Mouse (Mus musculus) lung, embryonic 15.5 days (tissue): Measurements from ENCODE around the gene Sppl3. TPM values are rescaled to one million over a fixed set of nuclear protein-coding genes. Genes with fewer than 3 reads are reported as not detected.

Experiments
- ATAC-seq: fragments of 200-750 bp; cut with Nextera tagmentation; 2 replicates; pipeline ENCODE4 v1.8.0; 2017; ENCODE audit warnings: moderate number of reproducible peaks, borderline replicate concordance; ENCODE audit not compliant: low FRiP score, low TSS enrichment; ENCODE audit errors: extremely low read depth
- H3K27ac ChIP-seq: fragments of 300-500 bp; sonication (generic); 2 replicates; pipeline ENCODE4 v1.5.1; 2015; ENCODE audit warnings: moderate library complexity, mild to moderate bottlenecking, inconsistent platforms
- H3K27me3 ChIP-seq: fragments of 300-500 bp; sonication (generic); 2 replicates; pipeline ENCODE4 v1.6.1; 2015; ENCODE audit warnings: inconsistent platforms
- H3K36me3 ChIP-seq: fragments of 300-500 bp; sonication (generic); 2 replicates; pipeline ENCODE4 v1.6.1; 2015; ENCODE audit warnings: inconsistent platforms
- H3K4me1 ChIP-seq: fragments of 300-500 bp; sonication (generic); 2 replicates; pipeline ENCODE4 v1.6.1; 2015; ENCODE audit warnings: inconsistent platforms
- H3K4me2 ChIP-seq: fragments of 300-500 bp; sonication (generic); 2 replicates; pipeline ENCODE4 v1.6.1; 2015; ENCODE audit warnings: inconsistent platforms, mild to moderate bottlenecking, moderate library complexity
- H3K4me3 ChIP-seq: fragments of 300-500 bp; sonication (generic); 2 replicates; pipeline ENCODE4 v1.5.1; 2015; ENCODE audit warnings: mild to moderate bottlenecking, inconsistent platforms
- H3K9ac ChIP-seq: fragments of 300-500 bp; sonication (generic); 2 replicates; pipeline ENCODE4 v1.6.1; 2015; ENCODE audit warnings: inconsistent platforms
- H3K9me3 ChIP-seq: fragments of 300-500 bp; sonication (generic); 2 replicates; pipeline ENCODE4 v1.6.1; 2016; ENCODE audit warnings: inconsistent platforms
- WGBS: fragments of 180-500 bp; shearing (Covaris S2); methylation state at CpG from one replicate; pipeline ENCODE4 v1.1.7; 2015; 5-methylcytosine and 5-hydroxymethylcytosine counted together
- polyA plus RNA-seq: library from polyadenylated mRNA; unstranded; fragments of >200 nt; fragmentation: Nextera tagmentation; extraction: Ambion mirVana; gene quantifications from 2 replicates; pipeline ENCODE4 v1.2.1, GENCODE M21; 2015

Gene Sppl3
- polyA plus RNA-seq, 1 experiment from 2014 or later: 19.0 TPM

DNA sequence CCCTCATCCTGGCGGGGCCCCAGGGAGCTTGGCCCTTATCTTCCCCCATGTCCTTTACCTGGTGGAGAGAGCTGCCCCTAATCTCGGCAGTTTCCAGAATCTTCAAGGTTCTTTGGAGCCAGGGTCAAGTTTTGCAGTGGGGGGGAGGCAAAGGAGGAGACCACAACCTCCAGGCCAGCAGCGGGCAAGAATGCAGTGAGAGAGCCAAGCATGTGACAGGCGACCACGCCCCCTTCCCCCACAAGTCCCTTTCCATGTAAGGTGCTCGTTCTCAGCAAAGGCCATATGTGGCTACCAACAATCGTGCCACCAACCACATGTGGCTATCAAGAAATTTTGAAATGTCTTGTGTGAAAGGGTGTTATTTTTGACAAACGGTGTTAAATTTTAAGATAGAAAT is 37.8 kb upstream of the Sppl3 start:
- Histone ChIP-seq H3K4me1 (0 out of 2 replicates have a peak, but pooled peaks cover 3% of the 10 kb centered on the region), H3K4me2 (no peak overlapping the region), H3K9me3 (no peaks in the 10 kb centered on the region), H3K27ac (no peak overlapping the region), H3K27me3 (0 out of 2 replicates have a peak, but pooled peaks cover 2% of the 10 kb centered on the region), H3K9ac (no peak overlapping the region), H3K4me3 (no peak overlapping the region), H3K36me3 (no peaks in the 10 kb centered on the region)
- no peak for ATAC-seq
- 69% methylated on average over 8 of the region's 8 CpGs for WGBS

GRCm38 (mm10) chr5:114976935-114977334 is 34.0 kb upstream of the Sppl3 start:
- Histone ChIP-seq H3K9ac (no peak overlapping the region), H3K9me3 (no peaks in the 10 kb centered on the region), H3K4me1 (peaks cover 16% of the 10 kb centered on the region), H3K4me2 (no peak overlapping the region), H3K27me3 (no peaks in the 10 kb centered on the region), H3K4me3 (no peak overlapping the region), H3K27ac (no peak overlapping the region), H3K36me3 (no peaks in the 10 kb centered on the region)
- ATAC-seq: no peak

GRCm38 (mm10) chr5:114978473-114978872 is 32.5 kb upstream of the Sppl3 start:
- H3K9me3 ChIP-seq: no peaks in the 10 kb centered on the region
- 41% methylated on average over 11 of the region's 11 CpGs for WGBS
- no peaks in the 10 kb centered on the region for H3K36me3 ChIP-seq
- H3K9ac ChIP-seq: no peak overlapping the region
- no peaks in the 10 kb centered on the region for H3K27me3 ChIP-seq
- no peak overlapping the region for H3K27ac ChIP-seq
- H3K4me1 ChIP-seq: peaks cover 16% of the 10 kb centered on the region
- ATAC-seq: no peak
- H3K4me3 ChIP-seq: no peak overlapping the region
- H3K4me2 ChIP-seq: no peak overlapping the region

GRCm38 (mm10) chr5:114978888-114979249 is 32.1 kb upstream of the Sppl3 start:
- H3K27ac ChIP-seq: no peak overlapping the region
- 3% methylated on average over 6 of the region's 6 CpGs for WGBS

GRCm38 (mm10) chr5:114979250-114980121 is 31.5 kb upstream of the Sppl3 start:
- 6% methylated on average over 32 of the region's 32 CpGs for WGBS
- Histone ChIP-seq H3K27me3 (no peaks in the 10 kb centered on the region), H3K9ac (peak overlapping the region; percentile 34), H3K36me3 (no peaks in the 10 kb centered on the region), H3K9me3 (no peaks in the 10 kb centered on the region), H3K4me2 (peak overlapping the region; percentile 74), H3K27ac (no peak overlapping the region), H3K4me1 (peaks cover 16% of the 10 kb centered on the region), H3K4me3 (peak overlapping the region; percentile 39)
- ATAC-seq: peak; percentile 70; the same call in 1 of the 2 replicates

More at GRCm38 (mm10) chr5:114978888-114979249, 32.1 kb upstream of the Sppl3 start:
- Histone ChIP-seq H3K36me3 (no peaks in the 10 kb centered on the region), H3K4me1 (peaks cover 16% of the 10 kb centered on the region), H3K27me3 (no peaks in the 10 kb centered on the region), H3K9me3 (no peaks in the 10 kb centered on the region), H3K4me2 (peak overlapping the region; percentile 74), H3K9ac (no peak overlapping the region), H3K4me3 (peak overlapping the region; percentile 39)
- ATAC-seq: no peak

GRCm38 (mm10) chr5:114980122-114980748 is 30.7 kb upstream of the Sppl3 start:
- H3K4me2 ChIP-seq: peak overlapping the region; percentile 74
- no peaks in the 10 kb centered on the region for H3K36me3 ChIP-seq
- WGBS: 19% methylated on average over 16 of the region's 16 CpGs
- peak overlapping the region; percentile 34 for H3K9ac ChIP-seq
- peak overlapping the region; percentile 39 for H3K4me3 ChIP-seq
- no peaks in the 10 kb centered on the region for H3K27me3 ChIP-seq
- no peaks in the 10 kb centered on the region for H3K9me3 ChIP-seq
- ATAC-seq: no peak
- peaks cover 16% of the 10 kb centered on the region for H3K4me1 ChIP-seq
- H3K27ac ChIP-seq: no peak overlapping the region

- H3K4me1 ChIP-seq: peaks cover 16% of the 10 kb centered on the region
- WGBS: 55% methylated on average over 15 of the region's 15 CpGs
- no peak overlapping the region for H3K4me3 ChIP-seq
- H3K9me3 ChIP-seq: no peaks in the 10 kb centered on the region
- no peak overlapping the region for H3K4me2 ChIP-seq
- no peak overlapping the region for H3K9ac ChIP-seq
- no peaks in the 10 kb centered on the region for H3K36me3 ChIP-seq
- H3K27ac ChIP-seq: no peak overlapping the region
- H3K27me3 ChIP-seq: no peaks in the 10 kb centered on the region
- ATAC-seq: no peak
Measured at GRCm38 (mm10) chr5:114982001-114982400, 28.9 kb upstream of the Sppl3 start.

DNA sequence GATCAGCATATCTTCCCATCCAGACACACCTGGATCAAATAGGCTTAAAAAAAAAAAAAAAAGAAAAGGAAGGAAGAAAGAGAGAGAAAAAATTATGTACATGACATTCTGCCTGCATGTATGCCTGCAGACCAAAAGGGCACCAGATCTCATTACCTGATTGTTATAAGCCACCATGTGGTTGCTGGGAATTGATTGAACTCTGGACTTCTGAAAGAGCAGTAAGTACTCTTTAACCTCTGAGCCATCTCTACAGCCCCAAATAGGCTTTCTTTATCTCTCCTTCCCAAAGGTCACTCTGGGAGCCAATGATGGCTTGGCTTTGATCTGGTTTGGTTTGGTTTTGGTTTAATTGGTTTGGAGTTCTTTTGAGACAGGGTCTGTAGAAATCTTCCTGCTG is 25.9 kb upstream of the Sppl3 start:
- H3K27me3 ChIP-seq: no peaks in the 10 kb centered on the region
- no peak overlapping the region for H3K4me2 ChIP-seq
- no peak for ATAC-seq
- H3K9ac ChIP-seq: no peak overlapping the region
- no peak overlapping the region for H3K4me3 ChIP-seq
- no peak overlapping the region for H3K27ac ChIP-seq
- no peaks in the 10 kb centered on the region for H3K36me3 ChIP-seq
- H3K9me3 ChIP-seq: no peaks in the 10 kb centered on the region
- peaks cover 2% of the 10 kb centered on the region; the same call in 1 of the 2 replicates for H3K4me1 ChIP-seq

GRCm38 (mm10) chr5:114996447-114996846 is 14.5 kb upstream of the Sppl3 start:
- Histone ChIP-seq H3K4me3 (no peak overlapping the region), H3K27me3 (no peaks in the 10 kb centered on the region), H3K9ac (no peak overlapping the region), H3K4me2 (no peak overlapping the region), H3K4me1 (0 out of 2 replicates have a peak, but pooled peaks cover 3% of the 10 kb centered on the region), H3K9me3 (no peaks in the 10 kb centered on the region), H3K27ac (no peak overlapping the region), H3K36me3 (no peaks in the 10 kb centered on the region)
- no peak for ATAC-seq
- 73% methylated on average over 16 of the region's 16 CpGs for WGBS

DNA sequence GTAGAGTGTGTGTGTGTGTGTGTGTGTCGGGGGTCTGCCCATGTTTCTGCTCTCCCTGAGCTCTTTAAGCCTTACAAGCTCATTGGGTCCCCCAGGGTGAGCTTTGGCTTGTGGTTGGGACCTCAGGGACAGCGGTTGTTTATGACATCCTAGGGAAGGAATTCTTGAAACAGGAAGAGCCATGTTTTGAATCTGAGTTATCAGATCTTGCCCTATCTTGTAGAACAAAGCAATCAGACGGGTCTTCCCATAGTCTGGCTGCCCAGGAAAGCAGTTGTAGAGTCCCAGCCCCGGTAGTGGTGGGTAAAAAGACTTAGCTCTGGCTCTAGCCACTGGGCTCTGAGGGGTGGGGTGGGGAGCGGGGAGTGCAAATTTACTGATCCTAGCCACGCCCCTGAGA is 13.6 kb upstream of the Sppl3 start:
- no peak for ATAC-seq
- WGBS: 51% methylated on average over 6 of the region's 6 CpGs
- no peak overlapping the region for H3K27ac ChIP-seq
- 0 out of 2 replicates have a peak, but pooled peaks cover 3% of the 10 kb centered on the region for H3K4me1 ChIP-seq
- H3K9ac ChIP-seq: no peak overlapping the region
- H3K27me3 ChIP-seq: no peaks in the 10 kb centered on the region
- H3K36me3 ChIP-seq: no peaks in the 10 kb centered on the region
- H3K4me3 ChIP-seq: no peak overlapping the region
- no peak overlapping the region for H3K4me2 ChIP-seq
- no peaks in the 10 kb centered on the region for H3K9me3 ChIP-seq

DNA sequence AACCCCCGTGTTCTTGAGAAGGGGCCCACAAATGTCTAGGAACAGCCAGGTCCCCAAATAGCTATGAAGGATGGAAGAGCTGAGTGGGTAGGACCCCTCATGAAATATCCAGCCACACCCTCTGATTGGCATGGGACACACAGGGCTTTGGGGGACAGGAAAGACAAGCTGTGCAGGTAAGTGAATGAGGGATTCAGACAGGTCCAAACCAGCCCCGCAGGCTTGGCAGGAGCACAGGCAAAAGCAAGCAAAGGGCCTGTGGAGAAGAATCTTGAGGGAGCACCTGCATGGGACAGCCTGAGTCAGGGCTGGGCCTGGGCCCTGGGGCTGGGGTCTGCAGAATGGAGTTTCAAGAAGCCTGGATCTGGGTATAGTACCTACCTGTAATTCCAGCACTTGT is 10.4 kb upstream of the Sppl3 start:
- Histone ChIP-seq H3K9me3 (no peaks in the 10 kb centered on the region), H3K27ac (no peak overlapping the region), H3K36me3 (no peaks in the 10 kb centered on the region), H3K4me1 (0 out of 2 replicates have a peak, but pooled peaks cover 3% of the 10 kb centered on the region), H3K27me3 (no peaks in the 10 kb centered on the region), H3K9ac (no peak overlapping the region), H3K4me2 (no peak overlapping the region), H3K4me3 (no peak overlapping the region)
- ATAC-seq: no peak
- 56% methylated on average over 2 of the region's 2 CpGs for WGBS

DNA sequence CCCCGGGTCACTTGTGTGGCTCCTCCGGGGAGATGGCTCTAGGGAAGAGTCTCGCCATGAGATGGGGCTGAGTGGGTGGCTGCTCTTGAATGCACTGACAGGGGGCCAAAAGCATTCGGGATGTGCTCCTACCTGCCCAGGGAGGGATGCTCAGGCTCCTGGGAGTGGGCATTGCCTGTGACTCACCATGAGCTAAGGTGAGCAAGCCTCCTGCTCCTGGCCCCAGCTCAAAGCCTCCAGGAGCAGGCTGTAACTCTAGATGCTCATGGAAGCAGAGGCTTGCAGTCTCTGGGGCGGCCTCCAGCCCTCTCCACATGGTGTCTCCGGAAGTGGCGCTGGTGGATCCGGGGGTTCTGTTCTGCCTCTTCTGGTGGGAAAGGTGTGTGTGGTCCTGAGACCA is 9.5 kb upstream of the Sppl3 start:
- 74% methylated on average over 8 of the region's 8 CpGs for WGBS
- H3K36me3 ChIP-seq: no peaks in the 10 kb centered on the region
- no peak overlapping the region for H3K27ac ChIP-seq
- no peak overlapping the region for H3K4me3 ChIP-seq
- H3K4me1 ChIP-seq: 0 out of 2 replicates have a peak, but pooled peaks cover 3% of the 10 kb centered on the region
- no peaks in the 10 kb centered on the region for H3K27me3 ChIP-seq
- ATAC-seq: no peak
- H3K9ac ChIP-seq: no peak overlapping the region
- H3K4me2 ChIP-seq: no peak overlapping the region
- no peaks in the 10 kb centered on the region for H3K9me3 ChIP-seq
